Mouse (Mus musculus): ENCODE results near the gene Nfe2l3. TPM values are rescaled to one million over a fixed set of nuclear protein-coding genes. Genes with fewer than 3 reads are reported as not detected.
"Not testable (repeated sequence)": the region's sequence is repeated elsewhere in the genome, so short reads cannot be mapped to it uniquely, and the experiment has no call there.

The Nfe2l3 gene
- polyA plus RNA-seq, 1 experiment: 10.5 TPM

DNA sequence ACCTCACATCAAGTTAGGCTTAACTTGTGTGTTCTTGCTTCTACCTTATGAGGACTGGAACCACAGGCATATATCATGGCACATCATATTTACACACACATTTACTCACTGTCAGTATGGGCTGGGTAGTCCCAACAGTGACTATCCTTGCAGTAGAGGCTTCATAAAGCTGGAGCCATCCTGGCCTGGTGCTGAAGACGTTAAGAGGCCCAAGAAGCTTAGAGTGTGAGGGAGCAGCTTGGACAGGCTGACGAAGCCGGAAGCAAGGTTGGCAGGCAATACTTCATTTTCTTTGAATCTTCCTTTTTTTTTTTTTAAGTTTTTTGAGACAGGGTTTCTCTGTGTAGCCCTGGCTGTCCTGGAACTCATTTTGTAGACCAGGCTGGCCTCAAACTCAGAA lies 51.4 kb downstream of the Nfe2l3 start:
- no peak for DNase-seq
- Histone ChIP-seq H3K36me3 (ENCODE audit: control insufficient read depth, insufficient read depth, low read length) (peaks cover 39% of the 10 kb centered on the region), H3K4me1 (replicated peaks; ENCODE audit: control insufficient read depth, insufficient read depth, low read length) (no peaks in the 10 kb centered on the region), H3K4me3 (ENCODE audit: control insufficient read depth, insufficient read depth, low read length) (no peak overlapping the region), H3K27ac (ENCODE audit: control insufficient read depth, insufficient read depth, low read length) (no peak overlapping the region), H3K27me3 (ENCODE audit: control insufficient read depth, insufficient read depth, low read length) (no peaks in the 10 kb centered on the region)
- 97% methylated on average over 3 of the region's 3 CpGs for WGBS
- TF ChIP-seq CTCF (IDR thresholded peaks at IDR 0.05; ENCODE audit: borderline replicate concordance, control insufficient read depth, extremely low read depth, insufficient read depth, low read length, poor library complexity) (no peak), POLR2A (IDR thresholded peaks at IDR 0.05; ENCODE audit: control insufficient read depth, extremely low read depth, insufficient read depth, low read length, poor library complexity) (no peak)

GRCm38 (mm10) chr6:51484556-51484955 lies 52.1 kb downstream of the Nfe2l3 start:
- WGBS: 96% methylated on average over 8 of the region's 8 CpGs
- not testable (repeated sequence) for H3K4me3 ChIP-seq (ENCODE audit: control insufficient read depth, insufficient read depth, low read length); H3K4me1 ChIP-seq (replicated peaks; ENCODE audit: control insufficient read depth, insufficient read depth, low read length); H3K27ac ChIP-seq (ENCODE audit: control insufficient read depth, insufficient read depth, low read length); H3K27me3 ChIP-seq (ENCODE audit: control insufficient read depth, insufficient read depth, low read length); DNase-seq
- H3K36me3 ChIP-seq (ENCODE audit: control insufficient read depth, insufficient read depth, low read length): peaks cover 32% of the 10 kb centered on the region

DNA sequence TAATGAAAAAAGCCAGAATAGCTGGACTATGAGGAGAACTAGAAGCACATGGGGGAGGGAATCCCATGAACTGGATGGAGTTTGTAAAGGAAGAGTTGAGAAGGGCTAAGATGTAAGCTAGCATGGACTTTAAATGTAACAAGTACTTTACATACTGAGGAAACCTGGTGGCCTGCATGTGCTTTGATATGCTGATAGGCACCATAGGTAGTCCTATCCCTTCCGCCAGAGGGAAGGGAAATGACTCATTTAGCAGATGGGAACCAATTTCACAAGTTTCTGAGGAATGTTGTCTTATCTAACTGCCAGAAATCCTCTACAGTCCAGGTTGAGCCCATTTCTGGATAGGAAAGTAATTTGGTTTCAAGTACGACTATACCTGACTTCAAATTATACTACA lies 53.2 kb downstream of the Nfe2l3 start:
- no peak overlapping the region for H3K27ac ChIP-seq (ENCODE audit: control insufficient read depth, insufficient read depth, low read length)
- H3K36me3 ChIP-seq (ENCODE audit: control insufficient read depth, insufficient read depth, low read length): peaks cover 22% of the 10 kb centered on the region
- no peak for TF ChIP-seq CTCF (IDR thresholded peaks at IDR 0.05; ENCODE audit: borderline replicate concordance, control insufficient read depth, extremely low read depth, insufficient read depth, low read length, poor library complexity)
- no peak for TF ChIP-seq POLR2A (IDR thresholded peaks at IDR 0.05; ENCODE audit: control insufficient read depth, extremely low read depth, insufficient read depth, low read length, poor library complexity)
- no peaks in the 10 kb centered on the region for H3K27me3 ChIP-seq (ENCODE audit: control insufficient read depth, insufficient read depth, low read length)
- no peak for DNase-seq
- 87% methylated on average over 2 of the region's 2 CpGs for WGBS
- H3K4me1 ChIP-seq (replicated peaks; ENCODE audit: control insufficient read depth, insufficient read depth, low read length): no peaks in the 10 kb centered on the region
- H3K4me3 ChIP-seq (ENCODE audit: control insufficient read depth, insufficient read depth, low read length): no peak overlapping the region

DNA sequence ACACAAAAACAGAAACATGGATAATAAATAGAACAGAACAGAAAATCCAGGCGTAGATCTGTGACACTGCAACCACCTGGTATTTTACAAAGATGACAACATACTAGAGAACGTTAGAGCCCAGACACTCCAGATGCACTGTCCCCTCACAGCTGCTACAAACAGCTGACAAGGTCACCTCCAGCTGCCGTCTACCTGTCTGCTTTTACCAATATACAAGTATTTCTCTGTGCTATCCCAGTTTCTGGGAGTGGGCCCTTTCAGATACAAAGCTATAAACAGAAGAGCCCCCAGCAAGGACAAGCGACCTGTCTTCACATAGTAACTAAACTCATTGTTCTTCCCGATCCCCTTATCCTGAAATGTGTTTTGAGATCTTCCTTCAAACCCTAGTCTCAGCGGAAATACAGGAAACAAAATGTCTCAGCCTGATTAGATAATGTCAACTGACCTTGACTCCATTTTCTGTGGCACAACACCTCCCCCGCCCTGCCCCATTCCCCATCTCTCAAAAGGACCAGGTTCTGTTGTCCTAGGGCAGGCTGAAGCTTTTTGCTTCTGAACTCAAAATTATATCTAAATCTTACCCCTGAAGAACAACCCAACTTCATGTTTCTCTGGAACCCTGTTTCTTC lies 53.7 kb downstream of the Nfe2l3 start:
- H3K27ac ChIP-seq (ENCODE audit: control insufficient read depth, insufficient read depth, low read length): no peak overlapping the region
- H3K4me1 ChIP-seq (replicated peaks; ENCODE audit: control insufficient read depth, insufficient read depth, low read length): no peaks in the 10 kb centered on the region
- no peak for DNase-seq
- H3K4me3 ChIP-seq (ENCODE audit: control insufficient read depth, insufficient read depth, low read length): no peak overlapping the region
- TF ChIP-seq POLR2A (IDR thresholded peaks at IDR 0.05; ENCODE audit: control insufficient read depth, extremely low read depth, insufficient read depth, low read length, poor library complexity) (no peak), CTCF (IDR thresholded peaks at IDR 0.05; ENCODE audit: borderline replicate concordance, control insufficient read depth, extremely low read depth, insufficient read depth, low read length, poor library complexity) (no peak)
- H3K36me3 ChIP-seq (ENCODE audit: control insufficient read depth, insufficient read depth, low read length): peaks cover 17% of the 10 kb centered on the region
- WGBS: 76% methylated on average over 7 of the region's 7 CpGs
- H3K27me3 ChIP-seq (ENCODE audit: control insufficient read depth, insufficient read depth, low read length): no peaks in the 10 kb centered on the region

- WGBS: 93% methylated on average over 5 of the region's 5 CpGs
- Histone ChIP-seq H3K27me3 (ENCODE audit: control insufficient read depth, insufficient read depth, low read length) (no peaks in the 10 kb centered on the region), H3K27ac (ENCODE audit: control insufficient read depth, insufficient read depth, low read length) (no peak overlapping the region), H3K4me1 (replicated peaks; ENCODE audit: control insufficient read depth, insufficient read depth, low read length) (no peaks in the 10 kb centered on the region), H3K36me3 (ENCODE audit: control insufficient read depth, insufficient read depth, low read length) (peaks cover 11% of the 10 kb centered on the region), H3K4me3 (ENCODE audit: control insufficient read depth, insufficient read depth, low read length) (no peak overlapping the region)
- TF ChIP-seq CTCF (IDR thresholded peaks at IDR 0.05; ENCODE audit: borderline replicate concordance, control insufficient read depth, extremely low read depth, insufficient read depth, low read length, poor library complexity): no peak
- TF ChIP-seq POLR2A (IDR thresholded peaks at IDR 0.05; ENCODE audit: control insufficient read depth, extremely low read depth, insufficient read depth, low read length, poor library complexity): no peak
- DNase-seq: no peak
Measured at GRCm38 (mm10) chr6:51486731-51487130, 54.3 kb downstream of the Nfe2l3 start.

DNA sequence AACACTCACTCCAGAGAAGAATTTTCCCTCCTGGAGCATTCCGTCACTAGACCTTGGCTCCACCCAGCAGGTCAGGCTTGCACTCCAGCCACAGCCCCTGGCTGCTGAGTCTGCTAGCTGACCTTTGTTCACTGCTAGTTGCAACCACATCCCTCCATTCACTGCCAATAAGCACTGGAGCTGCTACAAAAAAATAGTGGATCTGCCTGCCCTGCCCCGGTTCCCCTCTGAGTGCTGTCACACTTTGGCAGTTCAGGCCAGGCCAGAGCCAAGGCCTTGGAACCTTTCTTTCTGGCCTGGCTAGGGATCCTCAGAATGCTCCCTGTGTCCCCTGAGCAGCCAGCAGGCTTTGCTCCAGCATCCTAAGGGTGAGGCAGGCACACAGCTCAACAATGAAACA lies 57.3 kb downstream of the Nfe2l3 start:
- WGBS: 89% methylated on average over 2 of the region's 2 CpGs
- no peaks in the 10 kb centered on the region for H3K36me3 ChIP-seq (ENCODE audit: control insufficient read depth, insufficient read depth, low read length)
- no peaks in the 10 kb centered on the region for H3K4me1 ChIP-seq (replicated peaks; ENCODE audit: control insufficient read depth, insufficient read depth, low read length)
- H3K27ac ChIP-seq (ENCODE audit: control insufficient read depth, insufficient read depth, low read length): no peak overlapping the region
- H3K27me3 ChIP-seq (ENCODE audit: control insufficient read depth, insufficient read depth, low read length): no peaks in the 10 kb centered on the region
- H3K4me3 ChIP-seq (ENCODE audit: control insufficient read depth, insufficient read depth, low read length): no peak overlapping the region
- no peak for DNase-seq
- TF ChIP-seq POLR2A (IDR thresholded peaks at IDR 0.05; ENCODE audit: control insufficient read depth, extremely low read depth, insufficient read depth, low read length, poor library complexity) (no peak), CTCF (IDR thresholded peaks at IDR 0.05; ENCODE audit: borderline replicate concordance, control insufficient read depth, extremely low read depth, insufficient read depth, low read length, poor library complexity) (no peak)

All from thymus, adult 2 months (tissue).